ENCODE assay signal across 14 mouse cellular contexts in the genomic region with DNA sequence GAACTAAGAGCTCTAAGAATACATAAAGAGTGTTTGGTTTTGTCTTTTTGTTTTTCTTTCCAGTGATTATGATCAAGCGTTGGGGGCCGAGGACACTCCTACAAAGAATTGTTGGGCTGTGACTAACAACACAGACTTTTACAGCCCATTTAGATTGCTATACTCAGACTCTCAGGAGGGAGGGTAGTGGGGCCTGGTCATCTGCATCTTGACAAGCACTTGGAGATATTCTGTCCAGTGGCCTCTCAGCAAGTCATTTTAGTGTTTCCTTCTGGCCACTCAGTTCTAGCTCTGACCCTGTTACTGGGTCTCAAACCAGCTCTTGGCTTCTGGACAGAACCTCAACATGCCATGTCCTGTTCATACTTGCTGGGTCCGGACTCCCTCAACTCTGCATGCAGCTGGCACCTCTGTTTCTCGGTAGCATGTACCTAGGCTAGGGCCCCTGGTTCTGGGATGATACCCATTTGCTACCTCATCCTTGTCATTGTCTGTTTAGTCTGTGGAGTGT.
"Had no signal": no experiment of that assay in that cellular context is flagged by ENCODE, and none has a peak within 500 bp of the region (broad histone marks: within the 10 kb centered on the region; RNA-seq: fewer than 3 reads in every experiment).

No protein-coding gene starts in this region.

- ATAC-seq: inflammation-experienced regulatory T-cells, adult 6 months; intestine, postnatal 0 days; liver, postnatal 0 days had no signal

- H3K27me3 ChIP-seq: limb, embryonic 12.5 days; liver, embryonic 13.5 days; lung, embryonic 15.5 days; midbrain, embryonic 13.5 days; neural tube, embryonic 15.5 days had no signal

- H3K36me3 ChIP-seq: limb, embryonic 12.5 days; liver, embryonic 13.5 days; lung, embryonic 15.5 days; midbrain, embryonic 13.5 days; neural tube, embryonic 15.5 days had no signal

- H3K9me3 ChIP-seq: liver, embryonic 13.5 days; lung, embryonic 15.5 days; neural tube, embryonic 15.5 days had no signal

- H3K27ac ChIP-seq: layer of hippocampus, adult 2 months; limb, embryonic 12.5 days; liver, embryonic 13.5 days; lung, embryonic 15.5 days; midbrain, embryonic 13.5 days; neural tube, embryonic 15.5 days; stomach, postnatal 0 days had no signal

- H3K9ac ChIP-seq: limb, embryonic 12.5 days; liver, embryonic 13.5 days; liver, postnatal 0 days; lung, embryonic 15.5 days; midbrain, embryonic 13.5 days; neural tube, embryonic 15.5 days had no signal

- H3K4me3 ChIP-seq: layer of hippocampus, adult 2 months; limb, embryonic 12.5 days; liver, embryonic 13.5 days; lung, embryonic 15.5 days; midbrain, embryonic 13.5 days; neural tube, embryonic 15.5 days had no signal

- H3K4me2 ChIP-seq: limb, embryonic 12.5 days; liver, embryonic 13.5 days; lung, embryonic 15.5 days; midbrain, embryonic 13.5 days; neural tube, embryonic 15.5 days had no signal

- H3K4me1 ChIP-seq: limb, embryonic 12.5 days; liver, embryonic 13.5 days; neural tube, embryonic 15.5 days had no signal

- DNase-seq: liver; liver, embryonic 13.5 days; liver, postnatal 0 days; lung, postnatal 36 days; right cerebral cortex, adult 18-20 months; thymus, postnatal 4 days had no signal
